Mouse (Mus musculus): ENCODE measurements around the gene Ppp1r21.

GRCm38 (mm10) chr17:88614733-88615132 is 84.8 kb downstream of the Ppp1r21 start:
- TF ChIP-seq CTCF (IDR thresholded peaks at IDR 0.05; ENCODE audit: insufficient read depth, low read depth, low read length) = no peak
- no peak for TF ChIP-seq POLR2A (IDR thresholded peaks at IDR 0.05; ENCODE audit: insufficient read depth, low read depth, low read length)
